Mouse (Mus musculus) ovary, postnatal 36 days (tissue): ENCODE measurements around the gene Rp9.
A peak's percentile ranks its signal among the peaks of the same experiment; 100 is the strongest.
"Not testable (repeated sequence)": the region's sequence is repeated elsewhere in the genome, so short reads cannot be mapped to it uniquely, and the experiment has no call there.

ENCODE experiments used
- DNase-seq: peaks from one replicate; pipeline ENCODE4 v3.0.0; 2022; ENCODE audit warnings: low spot score, mixed read lengths

Rp9 gene

DNA sequence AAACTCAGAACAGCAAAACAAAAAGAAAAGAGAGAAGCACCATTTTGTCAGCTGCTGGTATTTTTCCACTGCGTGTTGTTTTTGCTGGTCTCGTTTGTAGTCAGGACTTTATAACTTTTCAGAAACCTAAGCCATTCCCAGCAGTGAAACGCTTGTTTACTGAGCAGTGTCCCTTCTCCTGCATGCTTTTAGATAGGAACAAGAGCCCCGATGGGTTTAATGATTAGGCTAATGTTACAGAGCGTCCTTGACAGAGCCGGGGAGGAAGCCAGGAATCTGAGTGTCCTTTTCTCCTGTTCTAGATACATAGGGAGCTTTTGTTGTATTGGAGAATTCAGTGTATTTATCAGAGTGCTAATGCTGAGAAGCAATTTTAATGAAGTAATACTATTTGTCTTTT lies 52.0 kb downstream of the Rp9 start:
- DNase-seq = no peak

DNA sequence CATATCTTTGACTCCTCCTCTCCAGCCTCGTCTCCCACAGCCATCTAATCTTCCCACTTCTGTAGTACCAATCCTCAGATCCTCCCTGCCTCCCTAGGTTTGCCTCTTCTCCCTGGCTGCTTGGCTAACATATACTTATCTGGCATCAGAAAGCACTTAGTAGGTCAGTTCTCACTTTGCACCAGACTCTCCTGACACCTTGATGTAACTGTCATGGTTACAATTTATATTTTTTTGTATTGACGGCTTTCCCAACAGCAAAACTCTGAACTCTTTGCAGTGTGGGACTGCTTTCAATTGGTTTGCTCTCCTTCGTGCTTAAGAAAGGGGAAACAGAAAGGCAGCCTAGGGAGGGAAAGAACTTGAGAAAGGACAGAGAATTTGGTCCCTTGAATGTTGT lies 53.4 kb downstream of the Rp9 start:
- DNase-seq = no peak

DNA sequence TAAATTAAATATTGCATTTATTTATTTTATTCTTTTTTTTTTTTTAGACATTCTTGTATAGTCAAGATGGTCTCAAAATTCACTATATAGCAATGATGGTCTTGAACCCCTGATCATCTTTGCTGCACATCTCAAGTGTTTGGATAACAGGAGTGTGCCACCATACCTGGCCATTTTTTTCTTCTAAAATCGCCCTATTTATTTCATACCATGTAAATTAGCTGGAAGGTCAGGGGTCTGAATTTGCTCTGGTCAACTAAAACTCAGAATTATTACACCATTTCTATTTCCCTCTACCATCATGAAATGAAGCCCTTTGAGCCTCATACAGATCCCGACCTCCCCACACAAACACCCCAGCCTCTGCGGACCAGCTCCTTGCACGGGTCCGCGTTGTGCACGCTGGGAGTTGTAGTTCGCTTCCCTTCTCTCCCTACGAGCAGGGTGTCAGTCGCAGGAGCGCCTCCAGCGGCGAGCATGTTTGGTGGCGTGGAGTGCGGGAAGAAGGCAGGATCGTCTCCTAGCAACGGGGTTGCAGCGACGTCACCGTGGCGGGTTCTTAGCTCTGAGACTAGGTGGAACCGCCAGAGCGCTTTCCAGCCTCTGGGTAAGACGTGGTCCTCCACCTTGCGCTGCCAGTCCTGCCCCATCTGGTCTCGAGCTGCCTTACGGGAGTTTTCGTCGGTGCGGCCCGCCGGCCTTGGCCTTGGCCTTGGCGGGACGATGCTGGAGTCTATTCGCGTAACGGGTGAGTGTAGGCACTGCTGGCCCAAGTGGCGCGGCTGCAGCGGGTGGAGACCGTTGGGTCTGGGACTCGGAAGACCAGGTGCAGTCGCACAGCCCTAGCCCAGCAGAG lies 58.3 kb downstream of the Rp9 start, which contains the start of gene 9530077C05Rik:
TSS of gene 9530077C05Rik (plus strand) at position 512 of the 856 bp plus-strand sequence.
- peak; percentile 94 for DNase-seq

DNA sequence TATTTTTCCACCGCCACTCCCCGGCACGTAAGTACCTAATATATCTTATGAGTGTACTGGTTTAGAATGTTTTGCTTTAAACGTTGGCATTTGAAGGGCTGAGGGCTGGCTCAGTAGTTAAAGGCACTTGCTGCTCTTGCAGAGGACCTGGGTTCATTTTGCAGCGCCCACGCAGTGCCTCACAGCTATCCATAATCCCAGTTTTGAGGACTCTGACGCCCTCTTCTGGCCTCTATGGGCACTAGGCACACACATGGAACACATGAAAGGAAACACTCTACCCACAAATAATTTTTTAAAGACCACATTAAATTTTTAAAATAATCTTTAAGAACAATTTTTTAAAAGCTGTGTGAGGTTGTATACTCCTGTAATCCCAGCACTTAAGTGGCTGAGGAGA lies 60.0 kb downstream of the Rp9 start:
- DNase-seq = no peak

DNA sequence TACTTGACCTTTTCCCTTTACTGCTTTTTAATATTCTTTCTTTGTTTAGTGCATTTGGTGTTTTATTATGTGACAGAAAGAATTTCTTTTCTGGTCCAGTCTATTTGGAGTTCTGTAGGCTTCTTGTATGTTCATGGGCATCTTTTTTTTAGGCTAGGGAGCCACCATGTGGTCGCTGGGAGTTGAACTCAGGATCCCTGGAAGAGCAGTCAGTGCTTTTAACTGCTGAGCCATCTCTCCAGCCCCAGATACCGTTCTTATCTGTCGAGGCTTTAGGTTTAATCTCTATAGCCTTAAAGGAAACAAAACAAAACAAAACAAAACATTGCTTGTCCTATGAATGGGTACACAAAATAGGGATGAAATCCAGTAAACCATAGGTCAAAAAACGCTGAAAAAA lies 61.2 kb downstream of the Rp9 start:
- DNase-seq = not testable (repeated sequence)

DNA sequence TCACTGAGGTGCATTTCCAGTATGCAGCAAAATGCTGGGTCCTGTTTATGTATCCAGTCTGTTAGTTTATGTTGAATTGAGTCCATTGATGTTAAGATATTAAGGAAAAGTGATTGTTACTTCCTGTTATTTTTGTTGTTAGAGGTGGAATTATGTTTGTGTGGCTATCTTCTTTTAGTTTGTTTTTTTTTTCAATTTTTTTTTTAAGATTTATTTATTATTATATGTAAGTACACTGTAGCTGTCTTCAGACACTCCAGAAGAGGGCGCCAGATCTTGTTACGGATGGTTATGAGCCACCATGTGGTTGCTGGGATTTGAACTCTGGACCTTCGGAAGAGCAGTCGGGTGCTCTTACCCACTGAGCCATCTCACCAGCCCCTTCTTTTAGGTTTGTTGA lies 61.9 kb downstream of the Rp9 start:
- DNase-seq = not testable (repeated sequence)

DNA sequence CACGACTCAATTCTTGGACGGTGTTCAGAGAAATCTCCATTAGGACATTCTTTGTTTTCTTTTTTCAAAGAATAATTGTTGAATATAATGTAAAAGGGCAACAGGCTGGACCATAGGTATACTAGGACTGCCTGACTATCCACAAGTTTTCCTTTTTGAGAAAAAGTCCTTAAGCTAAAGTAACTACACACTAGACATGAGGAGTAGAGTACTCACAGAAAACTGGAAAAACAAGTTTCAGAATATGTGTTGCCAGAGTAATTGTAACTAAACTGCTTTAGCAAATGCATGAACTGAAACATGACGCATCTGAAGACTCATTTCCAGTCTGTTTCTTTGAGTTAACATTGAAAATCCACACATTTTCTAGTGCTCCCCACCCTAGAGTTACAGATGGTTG lies 64.1 kb downstream of the Rp9 start:
- DNase-seq = no peak

DNA sequence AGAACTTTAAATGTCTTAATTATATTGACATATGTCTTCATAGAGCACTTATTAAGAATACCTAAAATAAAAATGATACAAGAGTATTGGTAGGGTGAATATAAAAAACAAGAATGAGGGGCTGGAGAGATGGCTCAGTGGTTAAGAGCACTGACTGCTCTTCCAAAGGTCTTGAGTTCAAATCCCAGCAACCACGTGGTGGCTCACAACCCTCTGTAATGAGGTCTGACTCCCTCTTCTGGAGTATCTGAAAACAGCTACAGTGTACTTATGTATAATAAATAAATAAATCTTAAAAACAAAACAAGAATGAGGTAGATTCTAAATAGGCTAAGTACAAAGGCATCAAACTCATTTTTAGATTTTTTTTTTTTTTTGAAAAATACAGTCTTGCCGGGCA lies 66.0 kb downstream of the Rp9 start:
- not testable (repeated sequence) for DNase-seq

DNA sequence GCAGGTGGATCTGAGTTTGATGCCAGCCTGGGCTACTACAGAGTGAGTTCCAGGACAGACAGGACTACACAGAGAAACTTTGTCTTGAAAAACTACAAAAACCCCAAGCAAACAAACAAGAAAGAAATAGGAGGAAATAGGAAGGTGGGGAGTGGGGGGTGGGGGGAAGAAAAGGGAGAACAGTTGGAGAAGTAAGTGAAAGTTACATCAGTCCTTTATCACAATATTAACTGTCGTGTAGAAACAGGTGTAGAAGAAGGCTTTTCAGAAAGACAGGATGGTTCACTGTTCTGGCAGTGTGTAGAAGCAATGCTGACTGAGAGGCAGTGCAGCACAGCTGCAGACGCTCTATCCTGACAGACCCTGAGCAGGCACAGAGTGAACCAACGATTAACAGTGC lies 66.6 kb downstream of the Rp9 start:
- no peak for DNase-seq

DNA sequence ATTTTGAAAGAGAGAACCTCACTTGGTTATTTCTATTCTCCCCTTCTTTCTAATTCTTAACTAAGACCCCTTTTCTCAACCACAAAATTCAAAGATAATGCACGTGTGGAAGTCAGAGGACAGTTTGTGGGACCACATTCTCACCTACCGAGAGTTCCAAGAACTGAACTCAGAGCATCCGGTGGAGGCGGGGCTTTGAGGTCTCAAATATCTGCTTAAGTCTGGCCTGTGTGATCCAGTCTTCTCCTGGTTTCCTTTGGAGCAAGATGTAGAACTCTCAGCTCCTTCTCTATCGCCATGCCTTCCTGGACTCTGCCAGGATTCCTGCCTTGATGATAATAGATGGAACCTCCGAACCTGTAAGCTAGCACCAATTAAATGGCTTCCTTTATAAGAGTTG lies 67.5 kb downstream of the Rp9 start:
- no peak for DNase-seq

DNA sequence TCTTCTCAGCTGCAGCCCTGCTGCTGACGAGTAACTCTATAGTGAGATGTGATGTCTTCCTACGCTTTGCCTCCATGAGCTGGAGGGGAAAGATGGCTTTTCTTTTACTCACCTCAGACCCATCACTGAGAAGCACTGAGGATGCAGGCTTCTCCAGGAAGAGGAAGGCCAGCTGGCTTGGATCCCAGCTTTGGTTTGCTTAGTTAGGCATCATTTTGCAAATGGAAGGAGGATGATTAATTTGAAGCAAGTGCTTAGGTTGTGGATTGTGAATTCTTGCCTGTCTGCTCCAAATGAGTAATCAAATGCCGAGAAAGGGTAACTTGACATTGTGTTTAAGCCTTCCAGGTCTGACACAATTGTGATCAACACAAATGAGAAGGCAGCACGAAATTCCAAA lies 70.5 kb downstream of the Rp9 start:
- DNase-seq = no peak

DNA sequence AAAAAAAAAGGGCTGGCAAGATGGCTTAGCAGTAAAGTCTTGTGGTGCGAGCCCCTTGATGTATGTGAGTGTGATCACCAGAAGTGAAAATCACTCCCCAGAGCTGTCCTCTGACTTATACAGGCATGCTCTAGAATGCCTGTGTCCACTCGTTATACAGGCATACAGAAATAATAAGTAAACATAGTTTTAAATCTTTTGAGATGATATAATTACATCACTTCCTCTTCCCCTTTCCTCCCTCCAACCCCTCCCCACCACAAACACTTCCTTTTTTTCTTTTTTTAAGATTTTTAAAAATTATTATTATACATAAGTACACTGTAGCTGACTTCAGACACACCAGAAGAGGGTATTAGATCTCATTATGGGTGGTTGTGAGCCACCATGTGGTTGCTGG lies 74.8 kb downstream of the Rp9 start:
- no peak for DNase-seq

DNA sequence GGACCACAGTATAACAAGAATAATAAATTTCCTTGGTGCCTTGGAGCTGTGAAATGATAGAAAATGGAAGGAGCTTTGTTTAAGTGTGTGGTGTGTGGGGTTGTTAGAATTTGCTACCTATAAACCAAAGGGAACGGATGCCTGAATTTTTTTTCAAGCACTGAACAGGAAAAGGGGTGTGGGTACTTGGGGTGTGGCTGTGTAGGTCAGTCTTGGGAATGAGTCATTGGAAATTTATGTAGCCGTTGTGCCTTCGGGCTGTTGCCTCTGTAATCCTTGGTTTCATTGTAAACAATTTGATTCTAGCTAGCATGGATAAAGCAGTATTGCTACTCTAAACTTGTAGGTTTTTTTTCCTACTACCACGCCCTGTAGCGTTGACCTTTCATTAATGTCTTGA lies 79.2 kb downstream of the Rp9 start:
- no peak for DNase-seq

DNA sequence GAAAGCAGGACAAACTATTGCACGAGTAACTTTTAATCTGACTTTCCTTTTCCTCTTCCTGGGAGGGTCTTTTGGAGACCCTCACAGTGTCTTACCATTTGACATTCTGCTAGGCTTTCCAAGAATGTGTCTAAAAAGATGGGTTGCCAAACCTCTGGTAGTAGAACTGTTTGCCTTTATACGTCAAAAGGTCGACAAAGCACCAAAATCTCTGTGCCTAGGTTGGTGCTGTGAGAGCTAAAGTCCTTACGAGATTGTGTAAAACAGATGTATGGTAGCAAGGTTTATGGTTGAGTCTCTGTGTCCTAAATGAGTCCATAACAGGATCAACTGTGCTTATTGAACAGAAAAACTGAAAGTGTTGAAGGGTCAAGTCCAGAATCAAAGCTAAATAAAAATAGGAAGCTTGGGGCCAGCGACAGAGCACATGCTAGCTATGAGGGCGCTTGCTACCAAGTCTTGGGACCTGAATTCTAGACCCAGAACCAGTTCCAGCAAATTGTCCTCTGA lies 79.8 kb downstream of the Rp9 start:
- no peak for DNase-seq

DNA sequence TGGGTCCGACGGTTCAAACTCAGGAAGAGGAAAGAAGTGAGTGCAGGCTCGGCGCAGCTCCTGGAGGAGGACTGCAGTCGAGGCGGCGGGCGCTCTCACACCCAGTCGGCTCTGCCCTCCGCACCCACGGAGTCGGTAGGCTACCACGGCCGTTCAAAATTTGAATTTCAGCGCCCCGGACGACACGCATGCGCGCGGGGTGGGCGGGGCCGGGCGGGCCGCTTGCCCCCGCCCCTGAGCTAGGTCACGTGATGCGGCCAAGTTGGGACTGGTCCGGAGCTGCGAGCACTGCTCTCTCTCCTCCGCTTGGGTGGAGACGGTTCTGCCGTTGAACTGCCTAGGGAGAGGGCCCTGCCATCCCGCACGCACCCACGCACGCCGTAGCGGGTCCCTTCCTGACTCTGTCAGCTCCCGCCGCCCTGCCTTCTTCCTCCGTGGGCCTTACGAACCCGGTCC lies 80.5 kb downstream of the Rp9 start, which contains the start of gene Anln:
TSS of gene Anln (minus strand) at position 168 of the 456 bp plus-strand sequence.
- DNase-seq = peak; percentile 92

DNA sequence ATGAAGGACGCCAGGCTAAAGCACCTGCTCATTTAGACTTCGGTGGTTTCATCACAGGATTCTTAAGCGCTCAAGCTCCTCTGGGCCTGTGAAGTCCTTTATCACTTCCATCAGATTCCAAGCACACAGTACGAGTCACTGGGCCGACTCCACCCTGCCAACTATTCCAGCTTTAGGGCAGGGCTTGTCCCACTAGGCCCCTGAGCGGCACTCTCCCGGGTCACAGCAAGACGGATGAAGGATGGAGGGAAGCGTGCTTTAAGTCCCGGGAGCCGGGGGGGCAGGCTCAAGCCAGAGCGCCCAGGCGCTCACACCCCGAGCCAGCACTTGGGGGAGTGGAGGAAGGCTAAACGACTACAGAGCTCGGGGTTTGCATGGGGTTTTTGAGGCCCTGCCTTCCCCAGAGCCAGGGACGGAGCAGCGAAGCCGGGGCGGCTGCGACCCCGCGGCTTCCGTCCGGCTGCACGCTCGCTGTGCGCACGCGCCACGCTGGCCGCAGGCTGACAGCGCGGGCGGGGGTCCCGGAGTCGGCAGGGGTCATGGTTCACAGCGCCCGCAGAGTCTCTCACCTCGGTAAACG lies 81.1 kb downstream of the Rp9 start:
- DNase-seq = no peak

DNA sequence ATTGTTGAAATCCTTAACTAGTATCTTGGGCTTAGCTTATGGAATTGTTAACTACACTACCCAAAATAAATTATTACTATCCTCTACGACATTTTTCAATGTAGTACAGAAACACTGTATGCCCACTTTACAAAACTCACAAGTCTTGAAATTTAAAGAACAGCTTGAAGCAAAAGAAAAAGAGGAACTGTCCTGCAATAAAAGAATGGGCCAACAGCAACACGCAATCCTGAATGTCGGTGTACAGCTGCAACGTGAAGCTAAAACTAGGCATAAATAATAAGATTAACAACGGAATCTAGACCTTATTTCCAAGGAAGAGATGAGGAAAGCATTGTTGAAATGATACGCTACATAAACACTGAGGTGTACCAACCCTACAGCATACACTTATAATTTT lies 81.6 kb downstream of the Rp9 start:
- DNase-seq = no peak

DNA sequence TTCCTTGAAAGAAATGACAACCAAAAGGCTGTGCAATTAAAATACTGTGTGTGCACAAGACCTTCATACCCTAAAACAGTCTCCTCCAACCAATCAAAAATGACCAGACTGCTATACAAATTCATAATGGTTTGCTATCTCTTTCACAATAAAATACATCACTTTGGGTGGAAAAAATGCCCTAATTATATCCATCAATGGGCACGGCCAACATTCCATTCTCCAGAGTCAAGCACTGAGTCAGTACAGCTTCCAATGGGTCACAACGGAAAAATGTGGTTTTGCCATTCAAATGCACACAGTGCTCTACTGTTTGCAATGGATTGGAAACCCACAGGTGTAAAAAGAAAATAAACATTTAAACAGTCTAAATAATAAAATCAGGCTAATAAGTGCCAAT lies 83.7 kb downstream of the Rp9 start:
- no peak for DNase-seq

DNA sequence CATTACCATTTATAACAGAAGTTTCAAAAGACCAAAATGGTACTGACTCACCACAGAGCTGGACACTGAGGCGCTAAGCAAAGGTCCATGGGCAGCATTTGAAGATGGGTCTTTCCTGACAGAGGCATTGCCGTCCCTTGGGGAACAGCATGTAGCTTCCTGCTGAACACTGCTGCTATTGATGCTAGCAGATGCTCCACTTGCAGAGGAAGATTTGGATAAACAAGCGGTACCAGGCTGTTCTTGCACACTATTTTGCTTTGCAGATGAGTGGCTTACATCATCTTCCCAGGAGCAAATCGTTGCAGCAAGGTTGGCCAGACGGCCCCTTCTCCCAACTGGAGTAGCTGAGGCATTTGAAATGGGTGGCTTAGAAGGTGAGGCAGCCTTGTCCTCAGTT lies 93.5 kb downstream of the Rp9 start:
- no peak for DNase-seq

DNA sequence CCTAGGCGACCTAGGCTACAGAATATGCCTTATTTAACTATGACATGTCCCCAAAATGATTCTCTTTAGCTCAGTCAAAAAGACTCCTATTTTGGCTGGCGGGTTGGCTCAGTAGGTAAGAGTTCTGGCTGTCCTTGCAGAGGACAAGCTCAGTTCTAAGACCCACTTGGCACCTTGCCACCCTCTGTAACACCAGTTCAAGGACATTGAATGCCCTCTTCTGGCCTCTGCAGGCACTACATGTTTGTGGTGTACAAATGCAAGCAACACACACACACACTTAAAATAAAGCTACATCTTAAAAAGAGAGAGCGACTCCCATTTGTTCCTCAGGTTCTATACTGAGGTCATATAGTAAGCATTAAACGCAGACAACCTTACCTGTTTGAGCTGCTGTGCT lies 96.8 kb downstream of the Rp9 start:
- DNase-seq = no peak

DNA sequence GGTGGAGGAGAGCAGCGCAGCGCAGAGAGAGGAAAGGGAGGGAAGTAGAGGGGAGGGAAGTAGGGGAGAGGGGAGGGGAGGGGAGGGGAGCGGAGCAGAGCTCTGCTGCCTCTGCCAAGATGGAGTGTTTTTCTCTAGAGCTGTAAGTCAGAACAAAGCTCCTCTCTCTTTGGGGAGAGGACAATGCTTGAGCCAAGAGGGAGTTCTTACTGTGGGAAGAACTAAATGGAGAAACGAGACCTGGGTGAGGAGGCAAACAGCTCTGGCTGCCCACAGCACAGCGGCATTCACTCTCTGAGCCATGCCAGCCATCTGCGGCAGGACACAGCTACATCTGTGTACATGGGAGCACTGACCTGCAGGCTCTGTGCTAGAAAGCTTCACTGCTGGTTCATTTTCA lies 101.5 kb downstream of the Rp9 start:
- peak; percentile 5 for DNase-seq

DNA sequence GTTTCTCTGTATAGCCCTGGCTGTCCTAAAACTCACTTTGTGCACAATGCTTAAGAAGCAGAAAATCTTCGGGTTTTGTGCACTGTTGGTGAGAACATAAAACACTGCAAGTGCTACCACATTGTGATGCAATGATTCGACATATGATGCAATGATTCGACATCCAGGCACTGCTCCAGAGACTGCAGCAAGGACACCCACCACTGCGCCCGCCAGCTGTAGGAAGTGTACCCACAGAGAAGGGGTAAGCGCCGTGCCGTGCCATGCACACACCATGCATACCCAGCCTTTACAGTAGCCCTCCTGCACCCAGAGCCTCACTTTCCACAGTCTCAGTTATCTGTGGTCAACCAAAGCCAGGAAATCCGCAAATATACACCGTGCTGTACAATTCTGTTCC lies 102.9 kb downstream of the Rp9 start:
- DNase-seq = no peak

DNA sequence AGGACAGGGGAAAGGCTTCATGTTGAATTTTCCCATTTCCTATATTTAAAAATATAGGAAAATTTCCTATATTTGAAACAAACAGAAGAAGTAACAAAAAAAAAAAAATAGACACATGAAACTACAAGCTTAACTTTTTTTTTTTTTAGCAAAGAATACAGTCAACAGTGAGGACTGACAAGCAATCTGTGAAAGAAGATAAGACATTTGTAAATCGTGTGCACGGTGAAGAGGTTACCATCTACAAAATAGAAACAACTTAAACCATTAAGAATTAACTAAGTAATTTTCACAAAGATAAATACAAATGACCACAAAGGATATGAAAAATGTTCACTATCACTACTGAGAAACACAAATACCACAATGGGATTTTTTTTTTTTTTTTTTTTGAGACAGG lies 103.3 kb downstream of the Rp9 start:
- no peak for DNase-seq
